Mouse (Mus musculus): Measurements from ENCODE around the gene Hdgfl1.

- TF ChIP-seq POLR2A (IDR thresholded peaks at IDR 0.05; ENCODE audit: low read depth, low read length) (no peak), CTCF (IDR thresholded peaks at IDR 0.05; ENCODE audit: extremely low read depth, insufficient read depth, insufficient read length, insufficient replicate concordance) (no peak)
These were observed 48.6 kb downstream of the Hdgfl1 start for GRCm38 (mm10) chr13:26721333-26721732.
